Mouse (Mus musculus): ENCODE data around the gene Il10ra.
A peak's percentile ranks its signal among the peaks of the same experiment; 100 is the strongest.

The Il10ra gene

GRCm38 (mm10) chr9:45261466-45261865, 7.5 kb downstream of the Il10ra start:
- DNase-seq (ENCODE audit: low spot score in 2 of 2), result no peak

- no peak for DNase-seq (ENCODE audit: low spot score in 2 of 2)
Measured at GRCm38 (mm10) chr9:45259065-45259464, 9.9 kb downstream of the Il10ra start.

- DNase-seq (ENCODE audit: low spot score in 2 of 2), result no peak
Measured at GRCm38 (mm10) chr9:45255967-45256366, 13.0 kb downstream of the Il10ra start.

GRCm38 (mm10) chr9:45255431-45255830, 13.5 kb downstream of the Il10ra start:
- DNase-seq (ENCODE audit: low spot score in 2 of 2), result no peak

- DNase-seq (ENCODE audit: low spot score in 2 of 2), result no peak
Measured at GRCm38 (mm10) chr9:45254605-45255004, 14.3 kb downstream of the Il10ra start.

GRCm38 (mm10) chr9:45254021-45254420, 14.9 kb downstream of the Il10ra start:
- no peak for DNase-seq (ENCODE audit: low spot score in 2 of 2)

GRCm38 (mm10) chr9:45252395-45252794, 16.6 kb downstream of the Il10ra start:
- DNase-seq (ENCODE audit: low spot score in 2 of 2), result no peak

GRCm38 (mm10) chr9:45251990-45252389, 17.0 kb downstream of the Il10ra start:
- DNase-seq (ENCODE audit: low spot score in 2 of 2), result no peak

- peak; percentile 49 to 60 for DNase-seq (ENCODE audit: low spot score in 2 of 2)
Measured at GRCm38 (mm10) chr9:45251281-45251680, 17.7 kb downstream of the Il10ra start.

GRCm38 (mm10) chr9:45250306-45250705, 18.6 kb downstream of the Il10ra start:
- peak; percentile 58 to 70 for DNase-seq (ENCODE audit: low spot score in 2 of 2)

- DNase-seq (ENCODE audit: low spot score in 2 of 2), result no peak
Measured at GRCm38 (mm10) chr9:45247536-45247935, 21.4 kb downstream of the Il10ra start.

- no peak for DNase-seq (ENCODE audit: low spot score in 2 of 2)
Measured at GRCm38 (mm10) chr9:45246060-45246459, 22.9 kb downstream of the Il10ra start.

- DNase-seq (ENCODE audit: low spot score in 2 of 2), result no peak
Measured at GRCm38 (mm10) chr9:45245432-45245831, 23.5 kb downstream of the Il10ra start.

GRCm38 (mm10) chr9:45241397-45241796, 27.6 kb downstream of the Il10ra start:
- no peak for DNase-seq (ENCODE audit: low spot score in 2 of 2)

GRCm38 (mm10) chr9:45236744-45237143, 32.2 kb downstream of the Il10ra start:
- no peak for DNase-seq (ENCODE audit: low spot score in 2 of 2)

- no peak for DNase-seq (ENCODE audit: low spot score in 2 of 2)
Measured at GRCm38 (mm10) chr9:45235668-45236227, 33.2 kb downstream of the Il10ra start.

- DNase-seq (ENCODE audit: low spot score in 2 of 2), result no peak
Measured at GRCm38 (mm10) chr9:45229359-45229758, 39.6 kb downstream of the Il10ra start.

GRCm38 (mm10) chr9:45221567-45221966, 47.4 kb downstream of the Il10ra start:
- DNase-seq (ENCODE audit: low spot score in 2 of 2), result peak; percentile 87 to 99

- no peak for DNase-seq (ENCODE audit: low spot score in 2 of 2)
Measured at GRCm38 (mm10) chr9:45219644-45220043, 49.3 kb downstream of the Il10ra start.

GRCm38 (mm10) chr9:45215526-45216179, 53.3 kb downstream of the Il10ra start:
- peak in 1 of 2 experiments; percentile 40 for DNase-seq (ENCODE audit: low spot score in 2 of 2)

GRCm38 (mm10) chr9:45212001-45212400, 56.9 kb downstream of the Il10ra start:
- DNase-seq (ENCODE audit: low spot score in 2 of 2), result no peak

GRCm38 (mm10) chr9:45207015-45207743, 61.8 kb downstream of the Il10ra start:
- no peak for DNase-seq (ENCODE audit: low spot score in 2 of 2)

- no peak for DNase-seq (ENCODE audit: low spot score in 2 of 2)
Measured at GRCm38 (mm10) chr9:45206121-45206520, 62.8 kb downstream of the Il10ra start.
